Mouse (Mus musculus): ENCODE results near the gene Psmc3ip. TPM values are rescaled to one million over a fixed set of nuclear protein-coding genes. Genes with fewer than 3 reads are reported as not detected.
A peak's percentile ranks its signal among the peaks of the same experiment; 100 is the strongest.

Gene Psmc3ip
- polyA plus RNA-seq, 1 experiment, result not detected

DNA sequence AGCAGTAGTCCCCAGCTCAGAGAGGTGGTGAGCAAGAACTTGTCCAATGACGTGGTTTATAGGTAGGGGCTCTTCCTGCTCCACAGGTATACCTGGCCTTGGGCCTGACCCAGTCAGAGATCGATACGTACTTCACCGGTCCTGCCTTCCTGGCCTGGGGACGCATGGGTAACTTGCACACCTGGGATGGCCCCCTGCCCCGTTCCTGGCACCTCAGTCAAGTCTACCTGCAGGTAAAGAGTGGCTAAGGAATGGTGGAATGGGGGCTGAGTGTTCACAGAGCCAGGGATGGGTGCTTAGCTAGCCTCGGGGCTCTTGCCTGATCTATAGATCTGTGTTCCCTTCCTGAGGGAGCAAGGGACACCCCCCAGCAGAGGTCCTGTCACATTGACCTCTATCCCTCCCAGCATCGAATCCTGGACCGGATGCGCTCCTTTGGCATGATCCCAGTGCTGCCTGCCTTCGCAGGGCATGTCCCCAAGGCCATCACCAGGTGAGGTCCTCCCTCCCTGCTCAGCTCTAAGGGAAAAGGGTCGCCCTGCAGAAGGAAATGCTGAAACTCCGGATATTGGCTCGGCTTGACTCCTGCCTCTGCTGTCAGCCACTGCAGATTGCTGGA, 23.3 kb downstream of the Psmc3ip start:
- H3K4me3 ChIP-seq (ENCODE audit: insufficient read depth, low read depth, low read length), result no peak overlapping the region
- H3K27ac ChIP-seq (ENCODE audit: insufficient read depth, low read depth, low read length), result no peak overlapping the region
- 81% methylated on average over 14 of the region's 14 CpGs for WGBS
- peaks cover 9% of the 10 kb centered on the region for H3K4me1 ChIP-seq (ENCODE audit: control insufficient read depth, insufficient read depth, low read length)
- TF ChIP-seq CTCF (IDR thresholded peaks at IDR 0.05; ENCODE audit: insufficient read depth, low read depth, low read length), result no peak
- no peak for TF ChIP-seq POLR2A (IDR thresholded peaks at IDR 0.05; ENCODE audit: insufficient read depth, low read depth, low read length)

DNA sequence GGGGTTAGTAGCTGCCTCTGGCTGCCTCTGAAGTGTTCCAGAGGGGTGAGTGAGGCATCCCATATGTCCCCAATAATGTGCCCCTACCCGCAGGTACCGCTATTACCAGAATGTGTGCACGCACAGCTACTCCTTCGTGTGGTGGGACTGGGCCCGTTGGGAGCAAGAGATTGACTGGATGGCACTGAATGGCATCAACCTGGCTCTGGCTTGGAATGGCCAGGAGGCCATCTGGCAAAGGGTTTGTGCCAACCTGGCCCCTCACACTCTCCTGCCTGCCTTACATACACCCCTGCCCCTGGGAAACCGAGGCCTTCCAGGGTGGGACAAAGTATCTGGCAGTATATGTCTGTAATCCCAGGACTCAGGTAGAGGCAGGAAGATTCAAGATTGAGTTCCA, 24.2 kb downstream of the Psmc3ip start:
- WGBS, result 67% methylated on average over 6 of the region's 6 CpGs
- Histone ChIP-seq H3K4me1 (ENCODE audit: control insufficient read depth, insufficient read depth, low read length) (peaks cover 11% of the 10 kb centered on the region), H3K4me3 (ENCODE audit: insufficient read depth, low read depth, low read length) (no peak overlapping the region; the same call in 1 of the 2 replicates), H3K27ac (ENCODE audit: insufficient read depth, low read depth, low read length) (no peak overlapping the region)
- TF ChIP-seq CTCF (IDR thresholded peaks at IDR 0.05; ENCODE audit: insufficient read depth, low read depth, low read length) (no peak), POLR2A (IDR thresholded peaks at IDR 0.05; ENCODE audit: insufficient read depth, low read depth, low read length) (no peak)

DNA sequence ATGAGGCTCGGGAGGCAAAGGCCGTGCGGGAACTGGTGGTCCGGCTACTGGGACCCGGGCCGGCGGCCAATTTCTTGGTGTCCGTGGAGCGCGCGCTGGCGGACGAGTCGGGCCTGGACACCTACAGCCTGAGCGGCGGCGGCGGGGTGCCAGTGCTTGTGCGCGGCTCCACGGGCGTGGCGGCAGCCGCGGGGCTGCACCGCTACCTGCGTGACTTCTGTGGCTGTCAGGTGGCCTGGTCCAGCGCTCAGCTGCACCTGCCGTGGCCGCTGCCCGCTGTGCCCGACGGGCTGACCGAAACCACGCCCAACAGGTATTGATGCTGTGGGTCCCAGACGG, 25.1 kb downstream of the Psmc3ip start:
- no peak for TF ChIP-seq CTCF (IDR thresholded peaks at IDR 0.05; ENCODE audit: insufficient read depth, low read depth, low read length)
- no peak for TF ChIP-seq POLR2A (IDR thresholded peaks at IDR 0.05; ENCODE audit: insufficient read depth, low read depth, low read length)
- peak overlapping the region; percentile 87 for H3K4me3 ChIP-seq (ENCODE audit: insufficient read depth, low read depth, low read length)
- under 1% methylated on average over 36 of the region's 36 CpGs for WGBS
- H3K27ac ChIP-seq (ENCODE audit: insufficient read depth, low read depth, low read length), result 0 out of 2 replicates have a peak overlapping the region, but pooled peaks have one; percentile 35
- peaks cover 11% of the 10 kb centered on the region for H3K4me1 ChIP-seq (ENCODE audit: control insufficient read depth, insufficient read depth, low read length)

DNA sequence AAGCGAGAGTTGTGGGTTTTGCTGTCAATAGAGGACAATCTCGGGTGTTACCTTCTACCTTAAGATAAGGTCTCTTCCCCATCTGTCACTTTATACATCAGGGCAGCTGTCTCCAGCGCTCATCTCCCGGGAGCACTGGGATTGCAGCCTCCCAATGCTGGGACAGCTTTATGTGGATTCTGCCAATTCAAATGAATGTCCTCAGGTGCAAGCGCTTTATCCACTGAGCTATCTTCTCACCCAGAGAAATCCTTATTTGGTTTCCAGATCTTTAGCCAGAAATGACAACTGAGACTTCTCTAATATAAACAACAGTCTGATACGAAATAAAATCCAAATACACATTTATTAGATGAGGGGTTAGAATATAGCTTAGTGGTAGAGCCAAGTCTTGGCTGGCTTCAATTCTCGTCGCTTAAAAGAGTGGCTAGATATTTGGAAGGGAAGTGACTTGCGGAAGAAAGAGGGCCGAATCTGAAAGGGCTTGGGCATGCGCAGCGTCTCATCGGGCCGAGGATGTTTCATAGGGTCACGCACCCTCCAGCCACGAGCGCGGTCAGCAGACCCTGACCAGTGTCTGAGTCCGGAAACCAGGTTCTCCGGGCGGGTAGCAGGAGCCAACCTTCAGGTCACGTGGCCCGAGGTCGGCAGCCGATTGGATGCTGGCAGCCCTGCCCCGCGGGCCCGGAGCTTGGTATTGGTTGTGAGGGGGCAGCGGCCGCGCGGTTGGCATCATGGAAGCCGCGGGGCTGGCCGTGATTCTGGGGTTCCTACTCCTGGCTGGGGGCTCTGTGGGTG, 25.6 kb downstream of the Psmc3ip start, which contains the start of gene Naglu:
TSS of gene Naglu (plus strand) at position 622 of the 798 bp plus-strand sequence.
- Histone ChIP-seq H3K27ac (ENCODE audit: insufficient read depth, low read depth, low read length) (peak within 1 kb of the TSS; percentile 35; the same call in 1 of the 2 replicates), H3K4me3 (ENCODE audit: insufficient read depth, low read depth, low read length) (peak within 1 kb of the TSS; percentile 87), H3K4me1 (ENCODE audit: control insufficient read depth, insufficient read depth, low read length) (peaks cover 11% of the 10 kb centered on the region)
- TF ChIP-seq CTCF (IDR thresholded peaks at IDR 0.05; ENCODE audit: insufficient read depth, low read depth, low read length), result no peak
- peak; percentile 87 for TF ChIP-seq POLR2A (IDR thresholded peaks at IDR 0.05; ENCODE audit: insufficient read depth, low read depth, low read length)
- WGBS, result 4% methylated on average over 35 of the region's 35 CpGs

DNA sequence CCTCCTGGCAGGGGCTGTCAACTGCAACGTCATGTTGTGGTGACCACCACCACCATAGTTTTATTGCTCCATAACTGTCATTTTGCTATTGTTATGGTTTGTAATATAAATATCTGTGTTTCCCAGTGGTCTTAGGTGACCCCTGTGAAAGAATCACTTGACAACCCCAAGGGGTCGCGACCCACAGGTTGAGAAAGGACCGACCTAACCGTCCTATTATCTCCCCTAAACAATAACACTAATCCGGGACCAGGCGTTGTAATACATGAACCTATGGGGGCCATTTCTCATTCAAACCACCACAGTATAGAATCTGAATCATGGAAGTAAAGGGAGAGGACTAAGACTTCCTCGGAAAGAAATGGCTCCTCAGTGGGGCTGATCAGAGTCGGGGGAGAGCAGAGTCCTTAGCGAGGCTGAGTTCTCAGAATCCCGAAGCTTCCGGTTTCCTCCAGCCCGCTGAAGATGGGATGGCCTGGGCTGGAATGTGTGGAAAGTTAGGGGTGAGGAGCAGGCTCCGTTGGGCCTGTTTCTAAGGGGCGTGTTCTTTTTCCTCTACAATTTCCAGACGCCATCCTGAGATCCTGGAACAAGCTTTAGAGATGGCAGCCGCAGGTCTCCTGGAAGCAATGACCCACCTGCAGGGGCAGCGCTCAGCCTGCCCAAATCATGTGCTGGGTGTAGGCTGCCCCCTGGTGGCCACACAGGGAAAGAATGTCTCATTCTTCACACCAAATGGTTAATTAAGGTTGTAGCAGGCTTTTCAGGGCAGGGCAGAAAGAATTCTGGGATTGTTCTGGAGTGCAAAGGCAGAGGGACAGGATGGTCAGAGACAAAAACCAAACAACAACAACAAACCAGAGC, 28.5 kb downstream of the Psmc3ip start:
- 14% methylated on average over 18 of the region's 18 CpGs for WGBS
- Histone ChIP-seq H3K4me1 (ENCODE audit: control insufficient read depth, insufficient read depth, low read length) (peaks cover 23% of the 10 kb centered on the region), H3K27ac (ENCODE audit: insufficient read depth, low read depth, low read length) (no peak overlapping the region), H3K4me3 (ENCODE audit: insufficient read depth, low read depth, low read length) (no peak overlapping the region)
- TF ChIP-seq POLR2A (IDR thresholded peaks at IDR 0.05; ENCODE audit: insufficient read depth, low read depth, low read length) (no peak), CTCF (IDR thresholded peaks at IDR 0.05; ENCODE audit: insufficient read depth, low read depth, low read length) (peak; percentile 94)

DNA sequence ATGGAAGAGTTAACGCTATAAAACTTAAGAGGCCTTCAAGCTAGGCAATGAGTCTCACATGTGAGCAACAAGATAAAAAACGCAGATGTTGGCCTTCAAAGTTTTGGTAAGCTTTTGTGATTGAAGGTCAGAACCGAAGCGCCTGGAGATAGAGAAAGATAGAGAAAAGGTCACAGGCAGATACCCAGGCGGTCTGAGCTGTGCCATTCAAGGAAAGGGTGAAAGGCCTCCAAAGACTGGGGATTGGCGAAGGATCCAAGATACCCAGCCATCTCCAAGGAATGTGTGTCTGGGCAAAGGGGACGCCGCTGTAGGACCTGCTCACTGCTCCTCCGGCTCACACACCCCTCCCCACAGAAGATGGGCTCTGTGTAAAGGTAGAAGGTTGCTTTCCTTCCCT, 30.2 kb downstream of the Psmc3ip start:
- WGBS, result 94% methylated on average over 9 of the region's 9 CpGs
- H3K4me1 ChIP-seq (ENCODE audit: control insufficient read depth, insufficient read depth, low read length), result peaks cover 29% of the 10 kb centered on the region
- no peak for TF ChIP-seq CTCF (IDR thresholded peaks at IDR 0.05; ENCODE audit: insufficient read depth, low read depth, low read length)
- TF ChIP-seq POLR2A (IDR thresholded peaks at IDR 0.05; ENCODE audit: insufficient read depth, low read depth, low read length), result no peak
- no peak overlapping the region for H3K27ac ChIP-seq (ENCODE audit: insufficient read depth, low read depth, low read length)
- no peak overlapping the region for H3K4me3 ChIP-seq (ENCODE audit: insufficient read depth, low read depth, low read length)

DNA sequence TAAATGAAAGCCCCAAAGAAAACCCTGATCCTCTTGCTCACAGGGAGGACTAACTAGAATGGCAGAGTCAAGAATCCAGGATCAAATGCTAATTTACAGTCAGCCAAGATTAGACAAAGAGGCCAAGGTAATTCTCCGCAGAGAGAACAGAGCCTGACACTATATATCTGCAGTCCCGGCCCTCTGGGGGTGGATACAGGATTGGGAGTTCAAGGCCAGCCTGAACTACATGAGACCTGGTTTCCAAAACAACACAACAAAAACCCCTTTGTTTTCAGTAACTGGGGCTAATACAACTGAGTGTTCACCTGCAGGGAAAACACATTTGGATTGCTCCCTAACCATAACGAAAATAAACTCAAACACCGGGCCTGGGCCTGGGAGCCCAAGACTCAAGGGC, 30.8 kb downstream of the Psmc3ip start:
- WGBS, result 67% methylated on average over 4 of the region's 4 CpGs
- peak overlapping the region; percentile 27; the same call in 1 of the 2 replicates for H3K27ac ChIP-seq (ENCODE audit: insufficient read depth, low read depth, low read length)
- no peak overlapping the region for H3K4me3 ChIP-seq (ENCODE audit: insufficient read depth, low read depth, low read length)
- peaks cover 34% of the 10 kb centered on the region for H3K4me1 ChIP-seq (ENCODE audit: control insufficient read depth, insufficient read depth, low read length)
- TF ChIP-seq POLR2A (IDR thresholded peaks at IDR 0.05; ENCODE audit: insufficient read depth, low read depth, low read length) (no peak), CTCF (IDR thresholded peaks at IDR 0.05; ENCODE audit: insufficient read depth, low read depth, low read length) (no peak)

DNA sequence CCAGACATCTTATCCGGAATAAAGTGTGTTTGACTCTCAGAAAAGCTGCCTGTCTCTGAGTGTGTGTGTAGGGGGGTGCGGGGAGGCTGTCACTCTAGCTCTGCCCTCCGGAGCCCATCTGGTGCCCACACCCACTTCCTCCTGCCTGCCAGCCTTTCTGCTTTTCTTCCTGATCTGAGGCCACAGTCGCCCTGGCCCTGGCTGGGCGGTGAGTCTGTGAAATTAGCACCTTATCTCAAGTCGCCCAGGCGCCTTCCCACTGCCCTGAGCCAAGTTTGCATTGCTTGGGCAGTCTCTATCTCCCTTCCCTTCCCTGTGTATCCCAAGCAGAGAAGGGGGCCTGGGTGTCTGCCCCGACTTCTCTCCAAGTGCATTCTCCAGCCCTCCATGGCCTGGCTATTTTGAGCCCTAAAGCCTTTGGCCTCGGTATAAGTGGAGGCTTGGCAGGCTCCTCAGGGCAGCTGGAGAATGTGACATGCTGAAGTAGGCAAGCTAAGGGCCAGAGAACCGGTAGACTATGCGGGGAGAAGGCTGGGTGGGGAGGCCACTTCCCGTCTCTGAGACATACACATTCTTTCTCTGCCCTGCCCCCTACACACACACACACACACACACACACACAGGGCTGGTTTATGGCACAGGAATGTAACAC, 31.4 kb downstream of the Psmc3ip start:
- H3K4me3 ChIP-seq (ENCODE audit: insufficient read depth, low read depth, low read length), result no peak overlapping the region
- TF ChIP-seq CTCF (IDR thresholded peaks at IDR 0.05; ENCODE audit: insufficient read depth, low read depth, low read length) (no peak), POLR2A (IDR thresholded peaks at IDR 0.05; ENCODE audit: insufficient read depth, low read depth, low read length) (no peak)
- peak overlapping the region; percentile 27 for H3K27ac ChIP-seq (ENCODE audit: insufficient read depth, low read depth, low read length)
- H3K4me1 ChIP-seq (ENCODE audit: control insufficient read depth, insufficient read depth, low read length), result peaks cover 35% of the 10 kb centered on the region
- 30% methylated on average over 12 of the region's 12 CpGs for WGBS

Measured in olfactory bulb, adult 2 months (tissue).